Mouse (Mus musculus): ENCODE measurements around the gene Lrg1. TPM values are rescaled to one million over a fixed set of nuclear protein-coding genes. Genes with fewer than 3 reads are reported as not detected.

Lrg1 gene
- polyA plus RNA-seq (2015; fragmentation: Nextera tagmentation; extraction: Ambion mirVana): 0.59 and 1.4 TPM in 2 replicates

- 40% methylated on average over 2 of the region's 2 CpGs for WGBS
These were observed at the start of gene Lrg1 for GRCm38 (mm10) chr17:56121826-56122225. Gene Lrg1, minus strand, starts transcription at chr17:56122001.

GRCm38 (mm10) chr17:56171456-56171855 is 49.7 kb upstream of the Lrg1 start:
- no peak overlapping the region for H3K4me2 ChIP-seq (ENCODE audit: low read depth, low read length)
- ATAC-seq (ENCODE audit: low read depth): no peak
- no peak overlapping the region for H3K9ac ChIP-seq (ENCODE audit: low read length)
- no peaks in the 10 kb centered on the region for H3K27me3 ChIP-seq (ENCODE audit: control insufficient read depth, insufficient read depth, low read depth, low read length)
- H3K9me3 ChIP-seq (ENCODE audit: control insufficient read depth, low read length): no peaks in the 10 kb centered on the region
- no peak overlapping the region for H3K27ac ChIP-seq (ENCODE audit: low read length)
- no peak overlapping the region for H3K4me3 ChIP-seq (ENCODE audit: low read length)
- 56% methylated on average over 9 of the region's 9 CpGs for WGBS
- H3K4me1 ChIP-seq (replicated peaks; ENCODE audit: control insufficient read depth, insufficient read depth, low read length): peaks cover 7% of the 10 kb centered on the region
- H3K36me3 ChIP-seq (ENCODE audit: control insufficient read depth, insufficient read depth, low read length): no peaks in the 10 kb centered on the region

More at GRCm38 (mm10) chr17:56121826-56122225, at the start of gene Lrg1:
- Histone ChIP-seq H3K9me3 (ENCODE audit: control insufficient read depth, low read length) (peaks cover 8% of the 10 kb centered on the region), H3K4me2 (ENCODE audit: low read depth, low read length) (no peak within 1 kb of the TSS), H3K27ac (ENCODE audit: low read length) (no peak within 1 kb of the TSS), H3K36me3 (ENCODE audit: control insufficient read depth, insufficient read depth, low read length) (no peaks in the 10 kb centered on the region), H3K9ac (ENCODE audit: low read length) (no peak within 1 kb of the TSS), H3K4me3 (ENCODE audit: low read length) (no peak within 1 kb of the TSS), H3K4me1 (replicated peaks; ENCODE audit: control insufficient read depth, insufficient read depth, low read length) (peaks cover 17% of the 10 kb centered on the region), H3K27me3 (ENCODE audit: control insufficient read depth, insufficient read depth, low read depth, low read length) (peaks cover 59% of the 10 kb centered on the region)
- ATAC-seq (ENCODE audit: low read depth): no peak

GRCm38 (mm10) chr17:56170636-56171035 is 48.8 kb upstream of the Lrg1 start:
- peaks cover 7% of the 10 kb centered on the region for H3K4me1 ChIP-seq (replicated peaks; ENCODE audit: control insufficient read depth, insufficient read depth, low read length)
- ATAC-seq (ENCODE audit: low read depth): 0 out of 2 replicates have a peak, but pooled peaks have one; percentile 30
- no peaks in the 10 kb centered on the region for H3K36me3 ChIP-seq (ENCODE audit: control insufficient read depth, insufficient read depth, low read length)
- H3K9me3 ChIP-seq (ENCODE audit: control insufficient read depth, low read length): no peaks in the 10 kb centered on the region
- no peaks in the 10 kb centered on the region for H3K27me3 ChIP-seq (ENCODE audit: control insufficient read depth, insufficient read depth, low read depth, low read length)
- no peak overlapping the region for H3K4me3 ChIP-seq (ENCODE audit: low read length)
- H3K4me2 ChIP-seq (ENCODE audit: low read depth, low read length): no peak overlapping the region
- H3K27ac ChIP-seq (ENCODE audit: low read length): peak overlapping the region; percentile 60
- 45% methylated on average over 10 of the region's 10 CpGs for WGBS
- 0 out of 2 replicates have a peak overlapping the region, but pooled peaks have one; percentile 12 for H3K9ac ChIP-seq (ENCODE audit: low read length)

GRCm38 (mm10) chr17:56169830-56170229 is 48.0 kb upstream of the Lrg1 start:
- ATAC-seq (ENCODE audit: low read depth): peak; percentile 80
- H3K4me1 ChIP-seq (replicated peaks; ENCODE audit: control insufficient read depth, insufficient read depth, low read length): peaks cover 7% of the 10 kb centered on the region
- no peaks in the 10 kb centered on the region for H3K9me3 ChIP-seq (ENCODE audit: control insufficient read depth, low read length)
- WGBS: 49% methylated on average over 6 of the region's 6 CpGs
- H3K27me3 ChIP-seq (ENCODE audit: control insufficient read depth, insufficient read depth, low read depth, low read length): no peaks in the 10 kb centered on the region
- H3K4me2 ChIP-seq (ENCODE audit: low read depth, low read length): no peak overlapping the region
- peak overlapping the region; percentile 60 for H3K27ac ChIP-seq (ENCODE audit: low read length)
- H3K4me3 ChIP-seq (ENCODE audit: low read length): no peak overlapping the region
- H3K9ac ChIP-seq (ENCODE audit: low read length): no peak overlapping the region
- no peaks in the 10 kb centered on the region for H3K36me3 ChIP-seq (ENCODE audit: control insufficient read depth, insufficient read depth, low read length)

- Histone ChIP-seq H3K36me3 (ENCODE audit: control insufficient read depth, insufficient read depth, low read length) (no peaks in the 10 kb centered on the region), H3K9ac (ENCODE audit: low read length) (0 out of 2 replicates have a peak overlapping the region, but pooled peaks have one; percentile 3), H3K4me2 (ENCODE audit: low read depth, low read length) (no peak overlapping the region), H3K27me3 (ENCODE audit: control insufficient read depth, insufficient read depth, low read depth, low read length) (no peaks in the 10 kb centered on the region), H3K9me3 (ENCODE audit: control insufficient read depth, low read length) (no peaks in the 10 kb centered on the region), H3K27ac (ENCODE audit: low read length) (no peak overlapping the region), H3K4me3 (ENCODE audit: low read length) (no peak overlapping the region), H3K4me1 (replicated peaks; ENCODE audit: control insufficient read depth, insufficient read depth, low read length) (peaks cover 16% of the 10 kb centered on the region)
- WGBS: 50% methylated on average over 11 of the region's 11 CpGs
- no peak for ATAC-seq (ENCODE audit: low read depth)
These were observed 43.9 kb upstream of the Lrg1 start for GRCm38 (mm10) chr17:56165671-56166070.

- Histone ChIP-seq H3K36me3 (ENCODE audit: control insufficient read depth, insufficient read depth, low read length) (no peaks in the 10 kb centered on the region), H3K9ac (ENCODE audit: low read length) (no peak overlapping the region), H3K27me3 (ENCODE audit: control insufficient read depth, insufficient read depth, low read depth, low read length) (no peaks in the 10 kb centered on the region), H3K9me3 (ENCODE audit: control insufficient read depth, low read length) (no peaks in the 10 kb centered on the region), H3K4me3 (ENCODE audit: low read length) (no peak overlapping the region), H3K4me2 (ENCODE audit: low read depth, low read length) (peak overlapping the region; percentile 82; the same call in 1 of the 2 replicates), H3K4me1 (replicated peaks; ENCODE audit: control insufficient read depth, insufficient read depth, low read length) (peaks cover 14% of the 10 kb centered on the region), H3K27ac (ENCODE audit: low read length) (no peak overlapping the region)
- ATAC-seq (ENCODE audit: low read depth): no peak
- 70% methylated on average over 3 of the region's 3 CpGs for WGBS
These were observed 42.7 kb upstream of the Lrg1 start for GRCm38 (mm10) chr17:56164510-56164909.

- 63% methylated on average over 6 of the region's 6 CpGs for WGBS
- Histone ChIP-seq H3K4me2 (ENCODE audit: low read depth, low read length) (peak overlapping the region; percentile 82), H3K27ac (ENCODE audit: low read length) (0 out of 2 replicates have a peak overlapping the region, but pooled peaks have one; percentile 16), H3K4me3 (ENCODE audit: low read length) (peak overlapping the region; percentile 51), H3K4me1 (replicated peaks; ENCODE audit: control insufficient read depth, insufficient read depth, low read length) (peaks cover 14% of the 10 kb centered on the region), H3K9me3 (ENCODE audit: control insufficient read depth, low read length) (no peaks in the 10 kb centered on the region), H3K9ac (ENCODE audit: low read length) (peak overlapping the region; percentile 70), H3K27me3 (ENCODE audit: control insufficient read depth, insufficient read depth, low read depth, low read length) (peaks cover 2% of the 10 kb centered on the region; the same call in 1 of the 2 replicates), H3K36me3 (ENCODE audit: control insufficient read depth, insufficient read depth, low read length) (no peaks in the 10 kb centered on the region)
- no peak for ATAC-seq (ENCODE audit: low read depth)
These were observed 41.8 kb upstream of the Lrg1 start for GRCm38 (mm10) chr17:56163523-56164102.

GRCm38 (mm10) chr17:56162231-56162774 is 40.5 kb upstream of the Lrg1 start, which contains the start of gene Tnfaip8l1:
Gene Tnfaip8l1, plus strand, starts transcription at chr17:56162477.
- Histone ChIP-seq H3K36me3 (ENCODE audit: control insufficient read depth, insufficient read depth, low read length) (no peaks in the 10 kb centered on the region), H3K9me3 (ENCODE audit: control insufficient read depth, low read length) (no peaks in the 10 kb centered on the region), H3K27ac (ENCODE audit: low read length) (peak within 1 kb of the TSS; percentile 51; the same call in 1 of the 2 replicates), H3K4me2 (ENCODE audit: low read depth, low read length) (peak within 1 kb of the TSS; percentile 82), H3K27me3 (ENCODE audit: control insufficient read depth, insufficient read depth, low read depth, low read length) (peaks cover 2% of the 10 kb centered on the region), H3K4me1 (replicated peaks; ENCODE audit: control insufficient read depth, insufficient read depth, low read length) (peaks cover 14% of the 10 kb centered on the region), H3K4me3 (ENCODE audit: low read length) (peak within 1 kb of the TSS; percentile 51), H3K9ac (ENCODE audit: low read length) (peak within 1 kb of the TSS; percentile 70)
- 1% methylated on average over 30 of the region's 30 CpGs for WGBS
- peak; percentile 98 for ATAC-seq (ENCODE audit: low read depth)

- under 1% methylated on average over 9 of the region's 9 CpGs for WGBS
- no peaks in the 10 kb centered on the region for H3K9me3 ChIP-seq (ENCODE audit: control insufficient read depth, low read length)
- ATAC-seq (ENCODE audit: low read depth): no peak; the same call in 1 of the 2 replicates
- H3K27ac ChIP-seq (ENCODE audit: low read length): no peak overlapping the region
- H3K36me3 ChIP-seq (ENCODE audit: control insufficient read depth, insufficient read depth, low read length): no peaks in the 10 kb centered on the region
- H3K27me3 ChIP-seq (ENCODE audit: control insufficient read depth, insufficient read depth, low read depth, low read length): peaks cover 5% of the 10 kb centered on the region
- H3K4me3 ChIP-seq (ENCODE audit: low read length): no peak overlapping the region
- no peak overlapping the region for H3K4me2 ChIP-seq (ENCODE audit: low read depth, low read length)
- peaks cover 14% of the 10 kb centered on the region for H3K4me1 ChIP-seq (replicated peaks; ENCODE audit: control insufficient read depth, insufficient read depth, low read length)
- H3K9ac ChIP-seq (ENCODE audit: low read length): no peak overlapping the region
These were observed 37.9 kb upstream of the Lrg1 start for GRCm38 (mm10) chr17:56159729-56160128.
